ENCODE assay signal across 8 mouse cellular contexts in genomic region chr1:38767812-38768211, GRCm38 (mm10).
DNase-seq lines count a peak whose midpoint lies in the region; ATAC-seq and TF ChIP-seq lines count a peak whose summit lies in the region.

No protein-coding gene starts in this region.

- peak overlapping the region; percentile 42 for H3K4me2 ChIP-seq in intestine, embryonic 14.5 days (ENCODE audit: low read length)
- H3K4me2 ChIP-seq in limb, embryonic 14.5 days (replicated peaks; ENCODE audit: low read depth, low read length, severe bottlenecking): peak overlapping the region; percentile 48
- H3K4me2 ChIP-seq in midbrain, embryonic 16.5 days (ENCODE audit: low read length): no peak overlapping the region

- H3K9ac ChIP-seq in intestine, embryonic 14.5 days (ENCODE audit: low read length): no peak overlapping the region
- H3K9ac ChIP-seq in limb, embryonic 14.5 days (ENCODE audit: low read depth, low read length, severe bottlenecking): no peak overlapping the region
- no peak overlapping the region for H3K9ac ChIP-seq in midbrain, embryonic 16.5 days (ENCODE audit: low read depth, low read length)

- H3K4me1 ChIP-seq in cortical plate, adult 2 months (ENCODE audit: control insufficient read depth, insufficient read depth, low read length): no peaks in the 10 kb centered on the region
- peaks cover 16% of the 10 kb centered on the region for H3K4me1 ChIP-seq in intestine, embryonic 14.5 days (replicated peaks; ENCODE audit: control insufficient read depth, insufficient read depth, low read length)
- H3K4me1 ChIP-seq in limb, embryonic 14.5 days (ENCODE audit: control insufficient read depth, insufficient read depth, low read length): peaks cover 66% of the 10 kb centered on the region
- peaks cover 16% of the 10 kb centered on the region for H3K4me1 ChIP-seq in midbrain, embryonic 16.5 days (ENCODE audit: control insufficient read depth, insufficient read depth, low read length)

- WGBS in intestine, embryonic 14.5 days: 10% methylated on average over 11 of the region's 11 CpGs
- WGBS in limb, embryonic 14.5 days: 8% methylated on average over 11 of the region's 11 CpGs
- WGBS in midbrain, embryonic 16.5 days: 7% methylated on average over 11 of the region's 11 CpGs

- H3K27me3 ChIP-seq in intestine, embryonic 14.5 days (replicated peaks; ENCODE audit: control insufficient read depth, insufficient read depth, low read length): no peaks in the 10 kb centered on the region
- H3K27me3 ChIP-seq in limb, embryonic 14.5 days (ENCODE audit: control insufficient read depth, insufficient read depth, low read length): no peaks in the 10 kb centered on the region
- no peaks in the 10 kb centered on the region for H3K27me3 ChIP-seq in midbrain, embryonic 16.5 days (ENCODE audit: control insufficient read depth, insufficient read depth, low read depth, low read length)

- ATAC-seq in intestine, embryonic 14.5 days (replicated peaks; ENCODE audit: low FRiP score, low TSS enrichment, low read depth): no peak
- ATAC-seq in limb, embryonic 14.5 days (ENCODE audit: low FRiP score, low read depth): 0 out of 2 replicates have a peak, but pooled peaks have one; percentile 16
- peak; percentile 86 for ATAC-seq in midbrain, embryonic 16.5 days

- intact Hi-C loops in gastrocnemius, postnatal 14 days (cut with DNase I; ENCODE audit: low total_unique reads): loop anchor here (5.0 kb wide), 1 partner anchor 581 kb away; no protein-coding TSS in a partner anchor

- TF ChIP-seq POLR2A in cortical plate, adult 2 months (IDR thresholded peaks at IDR 0.05; ENCODE audit: extremely low read depth, insufficient read depth, low read length): no peak
- TF ChIP-seq POLR2A in limb, embryonic 14.5 days (IDR thresholded peaks at IDR 0.05; ENCODE audit: borderline replicate concordance, extremely low read depth, insufficient read depth, insufficient read length): no peak

- DNase-seq in cerebellum, adult 11 months: peak; percentile 26
- no peak for DNase-seq in cerebellum, adult 11-12 months
- DNase-seq in gastrocnemius, postnatal 14 days: peak; percentile 74
- DNase-seq in intestine, embryonic 14.5 days (ENCODE audit: low spot score): peak; percentile 93
- peak; percentile 62 for DNase-seq in limb, embryonic 14.5 days (ENCODE audit: low spot score)
- DNase-seq in spleen, postnatal 4 days (ENCODE audit: low spot score in 2 of 2): peak; percentile 70 to 90

- H3K27ac ChIP-seq in cortical plate, adult 2 months (ENCODE audit: insufficient read depth, low read length): no peak overlapping the region
- peak overlapping the region; percentile 78; the same call in 1 of the 2 replicates for H3K27ac ChIP-seq in intestine, embryonic 14.5 days (ENCODE audit: low read depth)
- H3K27ac ChIP-seq in limb, embryonic 14.5 days (replicated peaks; ENCODE audit: low read depth, low read length): peak overlapping the region; percentile 75
- peak overlapping the region; percentile 71; the same call in 1 of the 2 replicates for H3K27ac ChIP-seq in midbrain, embryonic 16.5 days (ENCODE audit: low read length)

- TF ChIP-seq CTCF in cortical plate, adult 2 months (IDR thresholded peaks at IDR 0.05; ENCODE audit: extremely low read depth, insufficient read depth, low read length): peak; percentile 70

- H3K4me3 ChIP-seq in cortical plate, adult 2 months (ENCODE audit: insufficient read depth, low read length): no peak overlapping the region
- H3K4me3 ChIP-seq in intestine, embryonic 14.5 days (ENCODE audit: low read depth, low read length): peak overlapping the region; percentile 24
- peak overlapping the region; percentile 31 for H3K4me3 ChIP-seq in limb, embryonic 14.5 days (replicated peaks; ENCODE audit: low read length)
- H3K4me3 ChIP-seq in midbrain, embryonic 16.5 days (ENCODE audit: low read depth, low read length): no peak overlapping the region

- no peaks in the 10 kb centered on the region for H3K36me3 ChIP-seq in intestine, embryonic 14.5 days (ENCODE audit: control insufficient read depth, insufficient read depth, low read length)
- H3K36me3 ChIP-seq in limb, embryonic 14.5 days (ENCODE audit: control insufficient read depth, insufficient read depth, low read length): no peaks in the 10 kb centered on the region
- no peaks in the 10 kb centered on the region for H3K36me3 ChIP-seq in midbrain, embryonic 16.5 days (ENCODE audit: control insufficient read depth, insufficient read depth, low read length)

- H3K9me3 ChIP-seq in intestine, embryonic 14.5 days (ENCODE audit: control insufficient read depth, low read length): no peaks in the 10 kb centered on the region
- H3K9me3 ChIP-seq in limb, embryonic 14.5 days (ENCODE audit: control insufficient read depth, low read length): no peaks in the 10 kb centered on the region
- no peaks in the 10 kb centered on the region for H3K9me3 ChIP-seq in midbrain, embryonic 16.5 days (replicated peaks; ENCODE audit: control insufficient read depth, low read length, poor library complexity, severe bottlenecking)

Comparison
In these comparisons a context has a peak if more than half of its experiments do, and no peak if none do; other contexts are left out.
1. H3K4me3 ChIP-seq: peak in intestine, embryonic 14.5 days (single experiment) and limb, embryonic 14.5 days (single experiment); none in cortical plate, adult 2 months (single experiment) and midbrain, embryonic 16.5 days (single experiment).